Mouse (Mus musculus) G1E (cell line): ENCODE data around the gene Galk1. TPM values are rescaled to one million over a fixed set of nuclear protein-coding genes. Genes with fewer than 3 reads are reported as not detected.

Experiments used
- ATAC-seq: 2 replicates; pipeline ENCODE4 v1.8.0; 2016; ENCODE audit warnings: mild to moderate bottlenecking; ENCODE audit not compliant: insufficient number of reproducible peaks, poor library complexity, low FRiP score, severe bottlenecking; ENCODE audit errors: extremely low read depth
- DNase-seq: peaks from one replicate; pipeline ENCODE4 v3.0.0; 2012; ENCODE audit warnings: low spot score
- H3K27me3 ChIP-seq: 2 replicates; pipeline ENCODE4 v1.6.1; 2012; ENCODE audit warnings: mild to moderate bottlenecking, low read length, inconsistent platforms; ENCODE audit not compliant: insufficient read depth
- H3K36me3 ChIP-seq: replicated peaks from 2 replicates; pipeline ENCODE3; 2012; ENCODE audit warnings: mild to moderate bottlenecking, inconsistent platforms
- H3K4me1 ChIP-seq: 2 replicates; pipeline ENCODE4 v1.6.1; 2012; ENCODE audit warnings: low read depth, low read length, inconsistent platforms, mixed read lengths; ENCODE audit not compliant: insufficient read depth
- H3K4me3 ChIP-seq: 2 replicates; pipeline ENCODE4 v1.5.1; 2012; ENCODE audit warnings: low read depth, mild to moderate bottlenecking, inconsistent platforms, low read length, moderate library complexity, mixed read lengths
- H3K9me3 ChIP-seq: replicated peaks from 2 replicates; pipeline ENCODE4 v1.6.1; 2012; ENCODE audit warnings: inconsistent platforms
- CTCF ChIP-seq: IDR thresholded peaks from 2 replicates; pipeline ENCODE4 v1.5.1; 2012; ENCODE audit warnings: low read depth, low read length, inconsistent platforms, mixed read lengths
- GATA1 ChIP-seq: IDR thresholded peaks from 2 replicates; pipeline ENCODE4 v1.6.1; 2012; ENCODE audit warnings: borderline replicate concordance, low read length, inconsistent platforms, mixed read lengths
- GATA2 ChIP-seq: IDR thresholded peaks from 2 replicates; pipeline ENCODE4 v1.6.1; 2012; ENCODE audit warnings: low read depth, low read length, inconsistent platforms, borderline replicate concordance
- POLR2AphosphoS5 ChIP-seq: IDR thresholded peaks from 2 replicates; pipeline ENCODE4 v1.6.1; 2012; ENCODE audit warnings: low read depth, low read length, inconsistent platforms; ENCODE audit not compliant: insufficient replicate concordance
- TAL1 ChIP-seq: conservative IDR thresholded peaks from 2 replicates; pipeline ENCODE4 v1.6.1; 2012; ENCODE audit warnings: low read depth, low read length, inconsistent platforms, mixed read lengths
- polyA plus RNA-seq: library from polyadenylated mRNA; stranded (reverse); fragments of >175 nt; gene quantifications from 2 replicates; pipeline ENCODE4 v1.2.3, GENCODE M21; 2012
- total RNA-seq, 2 experiments: library from RNA; stranded (forward) in 1 of 2; stranded (reverse) in 1 of 2; fragments of 200-1000 nt in 1 of 2; fragments of >200 nt in 1 of 2; fragmentation: Nextera tagmentation in 1 of 2; gene quantifications; 2 replicates each; pipeline ENCODE4 v1.2.3; 2014 to 2017

Gene Galk1
- total and polyA plus RNA-seq, 3 experiments, result 22.0 to 148 (median 54.5) TPM

GRCm38 (mm10) chr11:116007095-116007850, 5.2 kb downstream of the Galk1 start:
- Histone ChIP-seq H3K9me3 (peaks cover 7% of the 10 kb centered on the region), H3K4me1 (peaks cover 81% of the 10 kb centered on the region), H3K36me3 (peaks cover 63% of the 10 kb centered on the region), H3K27me3 (peaks cover 26% of the 10 kb centered on the region), H3K4me3 (no peak overlapping the region; the same call in 1 of the 2 replicates)
- ATAC-seq, result no peak
- TF ChIP-seq POLR2AphosphoS5 (no peak), TAL1 (no peak), CTCF (no peak), GATA2 (no peak), GATA1 (no peak)
- no peak for DNase-seq

- no peak for ATAC-seq
- H3K4me3 ChIP-seq, result peak overlapping the region; percentile 66; the same call in 1 of the 2 replicates
- no peak for DNase-seq
- H3K27me3 ChIP-seq, result peaks cover 32% of the 10 kb centered on the region
- TF ChIP-seq GATA2 (no peak), POLR2AphosphoS5 (no peak), GATA1 (no peak), CTCF (no peak), TAL1 (no peak)
- peaks cover 68% of the 10 kb centered on the region for H3K4me1 ChIP-seq
- H3K9me3 ChIP-seq, result peaks cover 7% of the 10 kb centered on the region
- H3K36me3 ChIP-seq, result peaks cover 57% of the 10 kb centered on the region
These were observed 6.7 kb downstream of the Galk1 start for GRCm38 (mm10) chr11:116005701-116006419.

DNA sequence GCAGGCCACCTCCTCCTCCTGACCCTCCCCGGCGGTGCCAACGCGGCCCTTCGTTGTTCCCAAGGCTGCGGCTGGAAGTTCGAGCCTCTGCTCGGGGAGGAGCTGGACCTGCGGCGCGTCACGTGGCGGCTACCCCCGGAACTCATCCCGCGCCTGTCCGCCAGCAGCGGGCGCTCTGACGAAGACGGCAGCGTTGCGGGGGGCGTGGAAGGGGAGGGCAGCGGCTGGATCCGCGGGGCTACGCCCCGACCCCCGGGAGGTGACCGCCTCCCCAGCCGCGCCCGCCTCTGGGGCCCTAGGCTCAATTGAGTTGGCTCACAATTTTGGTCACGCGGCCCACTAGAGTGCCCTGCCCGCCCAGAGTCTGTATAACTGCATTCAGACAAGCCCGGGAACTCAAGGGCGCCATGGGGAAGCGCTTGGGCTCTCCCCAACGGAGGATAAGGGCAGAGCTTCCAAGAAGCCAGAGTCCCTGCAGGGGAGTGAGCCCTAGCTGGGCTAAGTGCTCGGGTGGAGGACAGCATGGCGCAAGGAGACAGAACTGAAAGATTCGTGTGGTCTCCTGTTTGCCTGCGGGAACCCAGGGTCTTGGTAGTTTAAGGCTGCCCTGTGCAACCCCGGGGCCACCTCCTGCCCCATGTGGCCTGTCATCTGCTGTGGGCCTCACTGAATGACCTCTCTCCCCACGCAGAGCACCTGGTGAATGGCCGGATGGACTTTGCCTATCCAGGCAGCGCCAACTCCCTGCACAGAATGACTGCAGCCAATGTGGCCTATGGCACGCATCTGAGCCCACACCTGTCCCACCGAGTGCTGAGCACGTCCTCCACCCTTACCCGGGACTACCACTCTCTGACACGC, 7.4 kb downstream of the Galk1 start:
- Histone ChIP-seq H3K27me3 (peaks cover 39% of the 10 kb centered on the region), H3K36me3 (peaks cover 49% of the 10 kb centered on the region), H3K4me1 (peaks cover 67% of the 10 kb centered on the region), H3K4me3 (peak overlapping the region; percentile 66; the same call in 1 of the 2 replicates), H3K9me3 (peaks cover 7% of the 10 kb centered on the region)
- DNase-seq, result peak; percentile 57
- no peak for TF ChIP-seq GATA2
- peak; percentile 13; the same call in 1 of the 2 replicates for TF ChIP-seq CTCF
- no peak for TF ChIP-seq POLR2AphosphoS5
- ATAC-seq, result peak; percentile 45; the same call in 1 of the 2 replicates

DNA sequence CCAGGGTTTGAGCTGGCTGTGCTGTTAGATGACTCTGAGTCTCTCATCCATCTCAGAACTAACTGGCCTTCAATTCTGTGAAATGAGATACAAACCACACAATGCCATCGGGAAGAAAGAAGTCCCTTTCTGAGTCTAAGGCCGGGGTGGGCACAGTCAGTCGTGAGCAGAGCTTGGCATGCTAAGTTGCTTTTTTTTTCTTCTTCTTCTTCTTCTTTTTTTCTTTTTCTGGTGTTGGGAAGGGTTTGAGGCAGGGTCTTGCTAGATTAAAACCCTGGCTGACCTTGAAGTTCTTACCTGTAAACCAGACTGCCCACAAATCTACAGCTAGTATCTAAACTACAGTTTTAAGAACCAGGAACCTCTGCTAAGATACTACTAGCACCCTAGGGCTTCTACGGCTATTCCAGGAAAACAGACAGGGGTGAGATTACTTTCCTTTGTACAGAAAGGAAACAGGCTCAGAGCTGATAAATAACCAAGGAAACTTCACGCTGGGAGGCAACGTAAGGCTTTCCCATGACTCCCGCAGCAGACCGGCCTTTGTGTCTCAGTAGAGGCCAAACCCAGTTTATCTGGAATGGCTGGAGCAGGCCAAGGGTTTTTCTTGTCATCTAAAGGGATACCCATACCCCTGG, 8.2 kb downstream of the Galk1 start:
- peak overlapping the region; percentile 66; the same call in 1 of the 2 replicates for H3K4me3 ChIP-seq
- TF ChIP-seq TAL1, result no peak
- no peak for TF ChIP-seq GATA2
- TF ChIP-seq CTCF, result no peak
- no peak for TF ChIP-seq POLR2AphosphoS5
- no peak for TF ChIP-seq GATA1
- DNase-seq (no peak), ATAC-seq (no peak)
- H3K27me3 ChIP-seq, result peaks cover 44% of the 10 kb centered on the region
- peaks cover 68% of the 10 kb centered on the region for H3K4me1 ChIP-seq
- H3K9me3 ChIP-seq, result peaks cover 7% of the 10 kb centered on the region
- peaks cover 41% of the 10 kb centered on the region for H3K36me3 ChIP-seq

GRCm38 (mm10) chr11:116002894-116003293, 9.6 kb downstream of the Galk1 start:
- no peak for ATAC-seq
- H3K4me1 ChIP-seq, result peaks cover 60% of the 10 kb centered on the region
- H3K27me3 ChIP-seq, result peaks cover 48% of the 10 kb centered on the region
- no peak overlapping the region for H3K4me3 ChIP-seq
- H3K9me3 ChIP-seq, result peaks cover 7% of the 10 kb centered on the region
- no peak for DNase-seq
- H3K36me3 ChIP-seq, result peaks cover 27% of the 10 kb centered on the region
- TF ChIP-seq TAL1 (no peak), GATA2 (no peak), CTCF (no peak)
